In genomic region chr16:87495716-87496447, GRCm38 (mm10) we compare ENCODE assay signal across 8 mouse cellular contexts. TPM values are rescaled to one million over a fixed set of nuclear protein-coding genes. Genes with fewer than 3 reads are reported as not detected.
DNase-seq lines count a peak whose midpoint lies in the region; ATAC-seq and TF ChIP-seq lines count a peak whose summit lies in the region.

Gene Cct8 (minus strand): TSS chr16:87495873.

- peak; percentile 98 for ATAC-seq in activated CD4-positive, CD25-positive, alpha-beta regulatory T cell, adult 4 months

- peaks cover 32% of the 10 kb centered on the region for H3K36me3 ChIP-seq in megakaryocyte, embryonic 14.5 days (replicated peaks; ENCODE audit: low read length)

- DNase-seq in gastrocnemius, adult 8-10 months (ENCODE audit: low spot score in 2 of 2), result peak; percentile 90 to 94
- DNase-seq in hindlimb bud, embryonic 11.5 days (ENCODE audit: extremely low spot score, low read depth, low spot score), result peak; percentile 94
- DNase-seq in left cerebral cortex, adult 8-10 months (ENCODE audit: low spot score in 2 of 2), result peak; percentile 86 to 96
- DNase-seq in right cerebral cortex, postnatal 10 days (ENCODE audit: low spot score in 2 of 2), result peak; percentile 98
- peak; percentile 96 for DNase-seq in urinary bladder, postnatal 25 days (ENCODE audit: low spot score)

- H3K4me3 ChIP-seq in cortical plate, adult 2 months (ENCODE audit: insufficient read depth, low read length), result peak within 1 kb of the TSS; percentile 71
- peak within 1 kb of the TSS; percentile 96 for H3K4me3 ChIP-seq in megakaryocyte, embryonic 14.5 days (replicated peaks)

- H3K27ac ChIP-seq in cortical plate, adult 2 months (ENCODE audit: insufficient read depth, low read length), result no peak within 1 kb of the TSS

- TF ChIP-seq POLR2A in cortical plate, adult 2 months (IDR thresholded peaks at IDR 0.05; ENCODE audit: extremely low read depth, insufficient read depth, low read length), result peak; percentile 83; the same call in 1 of the 2 replicates

- TF ChIP-seq CTCF in cortical plate, adult 2 months (IDR thresholded peaks at IDR 0.05; ENCODE audit: extremely low read depth, insufficient read depth, low read length), result no peak

- no peaks in the 10 kb centered on the region for H3K9me3 ChIP-seq in megakaryocyte, embryonic 14.5 days

- no peaks in the 10 kb centered on the region for H3K27me3 ChIP-seq in megakaryocyte, embryonic 14.5 days (replicated peaks)

- H3K4me1 ChIP-seq in cortical plate, adult 2 months (ENCODE audit: control insufficient read depth, insufficient read depth, low read length), result no peaks in the 10 kb centered on the region
- peaks cover 29% of the 10 kb centered on the region for H3K4me1 ChIP-seq in megakaryocyte, embryonic 14.5 days

RNA-seq across cellular contexts. Expression of gene Cct8, which starts in this region (rescaled TPM):
- 100 to 1,000 TPM; 413 to 466 TPM for polyA plus RNA-seq in activated CD4-positive, CD25-positive, alpha-beta regulatory T cell, adult 4 months (2017; shearing (Covaris generic))
- polyA plus RNA-seq in cortical plate, adult 2 months (2012; rRNA removed), result 117 and 118 TPM in 2 replicates
- total RNA-seq in gastrocnemius, adult 8-10 months (2022), result 100 to 1,000 TPM; 100 to 122 (median 106) TPM
- 100 to 1,000 TPM; 167 to 182 (median 176) TPM for total RNA-seq in left cerebral cortex, adult 8-10 months (2022)
- polyA plus RNA-seq in megakaryocyte, embryonic 14.5 days (2012; ENCODE audit: insufficient read depth, low replicate concordance), result 18.6 and 44.0 TPM in 2 replicates
